Mouse (Mus musculus): Measurements from ENCODE around the gene Bicra. TPM values are rescaled to one million over a fixed set of nuclear protein-coding genes. Genes with fewer than 3 reads are reported as not detected.

The Bicra gene
- total and polyA plus RNA-seq, 2 experiments from 2014 or later, result 5.0 to 5.8 TPM

DNA sequence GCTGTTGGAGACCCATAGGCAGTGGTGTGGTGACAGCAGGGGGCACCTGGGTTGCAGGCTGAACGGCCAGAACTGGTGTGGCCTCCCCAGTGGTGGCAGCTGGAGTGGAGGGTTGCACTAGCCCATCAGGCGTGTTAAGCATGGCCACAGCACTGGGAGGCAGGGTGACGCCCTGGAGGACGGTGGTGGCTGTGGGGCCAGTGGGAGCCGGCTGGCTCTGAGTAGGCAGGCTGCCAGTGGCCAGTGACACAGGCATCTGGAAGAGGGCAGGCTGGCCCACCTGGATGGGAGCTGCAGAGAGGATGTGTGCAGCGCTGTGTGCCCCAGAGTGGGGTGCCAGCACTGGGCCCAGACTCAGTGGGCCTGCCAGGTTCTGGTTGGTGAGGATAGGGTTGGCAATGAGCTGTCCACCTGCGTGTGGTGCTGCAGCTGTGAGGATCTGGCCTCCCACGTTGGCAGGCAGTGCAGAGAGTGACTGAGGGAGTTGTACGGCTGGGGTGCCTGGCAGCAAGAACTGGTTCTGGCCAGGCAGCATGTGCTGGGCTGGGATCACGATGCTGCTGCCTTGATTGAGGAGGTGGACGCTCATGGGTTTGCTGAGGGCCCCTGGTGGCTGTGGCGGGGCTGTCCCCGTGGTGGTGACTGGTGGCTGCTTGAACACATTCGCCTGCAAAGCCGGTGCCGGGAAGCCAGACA, 59.9 kb downstream of the Bicra start:
- H3K27ac ChIP-seq (ENCODE audit: low read depth, low read length), result no peak overlapping the region
- DNase-seq (no peak), ATAC-seq (0 out of 2 replicates have a peak, but pooled peaks have one; percentile 12)
- no peak overlapping the region for H3K9ac ChIP-seq
- peaks cover 55% of the 10 kb centered on the region for H3K36me3 ChIP-seq (ENCODE audit: insufficient read depth)
- no peak overlapping the region for H3K4me3 ChIP-seq (ENCODE audit: low read depth, low read length)
- TF ChIP-seq CTCF (IDR thresholded peaks at IDR 0.05; ENCODE audit: low read depth), result no peak
- no peaks in the 10 kb centered on the region for H3K4me1 ChIP-seq (ENCODE audit: insufficient read depth)
- H3K27me3 ChIP-seq (ENCODE audit: insufficient read depth, low read length), result no peaks in the 10 kb centered on the region
- H3K9me3 ChIP-seq (ENCODE audit: low read length), result no peaks in the 10 kb centered on the region
- WGBS, result 96% methylated on average over 16 of the region's 16 CpGs
- no peak overlapping the region for H3K4me2 ChIP-seq (ENCODE audit: low read depth)

GRCm38 (mm10) chr7:15982729-15983407, 64.9 kb downstream of the Bicra start:
- no peaks in the 10 kb centered on the region for H3K4me1 ChIP-seq (ENCODE audit: insufficient read depth)
- no peaks in the 10 kb centered on the region for H3K27me3 ChIP-seq (ENCODE audit: insufficient read depth, low read length)
- peak; percentile 73 for TF ChIP-seq CTCF (IDR thresholded peaks at IDR 0.05; ENCODE audit: low read depth)
- H3K9me3 ChIP-seq (ENCODE audit: low read length), result no peaks in the 10 kb centered on the region
- no peak overlapping the region for H3K4me2 ChIP-seq (ENCODE audit: low read depth)
- no peak overlapping the region for H3K9ac ChIP-seq
- peak; percentile 34; the same call in 1 of the 2 replicates for ATAC-seq
- DNase-seq, result peak; percentile 70
- H3K27ac ChIP-seq (ENCODE audit: low read depth, low read length), result no peak overlapping the region
- WGBS, result 40% methylated on average over 4 of the region's 4 CpGs
- no peak overlapping the region for H3K4me3 ChIP-seq (ENCODE audit: low read depth, low read length)
- peaks cover 44% of the 10 kb centered on the region for H3K36me3 ChIP-seq (ENCODE audit: insufficient read depth)

GRCm38 (mm10) chr7:15981538-15981937, 66.2 kb downstream of the Bicra start:
- H3K27ac ChIP-seq (ENCODE audit: low read depth, low read length), result no peak overlapping the region
- H3K9ac ChIP-seq, result no peak overlapping the region
- H3K36me3 ChIP-seq (ENCODE audit: insufficient read depth), result peaks cover 37% of the 10 kb centered on the region
- no peaks in the 10 kb centered on the region for H3K9me3 ChIP-seq (ENCODE audit: low read length)
- no peak overlapping the region for H3K4me3 ChIP-seq (ENCODE audit: low read depth, low read length)
- TF ChIP-seq CTCF (IDR thresholded peaks at IDR 0.05; ENCODE audit: low read depth), result no peak
- ATAC-seq, result 0 out of 2 replicates have a peak, but pooled peaks have one; percentile 6
- no peak for DNase-seq
- H3K4me1 ChIP-seq (ENCODE audit: insufficient read depth), result no peaks in the 10 kb centered on the region
- no peaks in the 10 kb centered on the region for H3K27me3 ChIP-seq (ENCODE audit: insufficient read depth, low read length)
- WGBS, result 78% methylated on average over 4 of the region's 4 CpGs
- no peak overlapping the region for H3K4me2 ChIP-seq (ENCODE audit: low read depth)

GRCm38 (mm10) chr7:15980246-15980645, 67.5 kb downstream of the Bicra start:
- Histone ChIP-seq H3K4me2 (ENCODE audit: low read depth) (no peak overlapping the region), H3K9ac (no peak overlapping the region), H3K27ac (ENCODE audit: low read depth, low read length) (no peak overlapping the region), H3K36me3 (ENCODE audit: insufficient read depth) (peaks cover 43% of the 10 kb centered on the region), H3K4me3 (ENCODE audit: low read depth, low read length) (no peak overlapping the region), H3K4me1 (ENCODE audit: insufficient read depth) (no peaks in the 10 kb centered on the region), H3K27me3 (ENCODE audit: insufficient read depth, low read length) (no peaks in the 10 kb centered on the region), H3K9me3 (ENCODE audit: low read length) (no peaks in the 10 kb centered on the region)
- WGBS, result 85% methylated on average over 8 of the region's 8 CpGs
- TF ChIP-seq CTCF (IDR thresholded peaks at IDR 0.05; ENCODE audit: low read depth), result no peak
- ATAC-seq (peak; percentile 10; the same call in 1 of the 2 replicates), DNase-seq (no peak)

- H3K36me3 ChIP-seq (ENCODE audit: insufficient read depth), result peaks cover 68% of the 10 kb centered on the region
- ATAC-seq (peak; percentile 54; the same call in 1 of the 2 replicates), DNase-seq (peak; percentile 31)
- H3K9ac ChIP-seq, result no peak overlapping the region
- no peak overlapping the region for H3K27ac ChIP-seq (ENCODE audit: low read depth, low read length)
- no peaks in the 10 kb centered on the region for H3K4me1 ChIP-seq (ENCODE audit: insufficient read depth)
- WGBS, result 85% methylated on average over 4 of the region's 4 CpGs
- H3K9me3 ChIP-seq (ENCODE audit: low read length), result no peaks in the 10 kb centered on the region
- no peak overlapping the region for H3K4me3 ChIP-seq (ENCODE audit: low read depth, low read length)
- peak; percentile 81 for TF ChIP-seq CTCF (IDR thresholded peaks at IDR 0.05; ENCODE audit: low read depth)
- H3K4me2 ChIP-seq (ENCODE audit: low read depth), result no peak overlapping the region
- no peaks in the 10 kb centered on the region for H3K27me3 ChIP-seq (ENCODE audit: insufficient read depth, low read length)
Measured at GRCm38 (mm10) chr7:15975904-15976303, 71.8 kb downstream of the Bicra start.

DNA sequence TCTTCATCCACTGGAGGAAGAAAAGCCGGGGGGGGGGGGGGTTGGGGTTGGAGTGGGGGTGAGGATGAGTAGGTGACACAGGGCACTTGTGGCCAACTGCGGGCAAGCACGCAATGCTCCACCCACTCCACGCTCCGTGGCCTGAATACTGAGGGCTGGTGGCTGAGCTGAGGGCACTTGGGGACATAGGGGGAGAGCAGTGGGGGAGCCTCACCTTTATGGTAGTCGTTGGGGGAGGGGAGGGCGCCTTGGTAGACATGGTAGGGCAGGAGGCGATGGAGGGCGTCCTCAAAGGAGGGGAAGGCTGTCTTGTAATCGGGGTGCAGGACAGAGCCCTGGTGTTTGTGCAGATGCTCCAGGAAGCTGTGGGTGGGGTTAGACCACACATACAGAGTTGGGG, 72.3 kb downstream of the Bicra start:
- H3K27me3 ChIP-seq (ENCODE audit: insufficient read depth, low read length), result no peaks in the 10 kb centered on the region
- no peaks in the 10 kb centered on the region for H3K9me3 ChIP-seq (ENCODE audit: low read length)
- ATAC-seq (no peak), DNase-seq (no peak)
- H3K9ac ChIP-seq, result no peak overlapping the region
- TF ChIP-seq CTCF (IDR thresholded peaks at IDR 0.05; ENCODE audit: low read depth), result no peak
- no peak overlapping the region for H3K4me2 ChIP-seq (ENCODE audit: low read depth)
- no peak overlapping the region for H3K4me3 ChIP-seq (ENCODE audit: low read depth, low read length)
- H3K27ac ChIP-seq (ENCODE audit: low read depth, low read length), result no peak overlapping the region
- WGBS, result 89% methylated on average over 10 of the region's 10 CpGs
- peaks cover 68% of the 10 kb centered on the region for H3K36me3 ChIP-seq (ENCODE audit: insufficient read depth)
- no peaks in the 10 kb centered on the region for H3K4me1 ChIP-seq (ENCODE audit: insufficient read depth)

- Histone ChIP-seq H3K4me1 (ENCODE audit: insufficient read depth) (no peaks in the 10 kb centered on the region), H3K36me3 (ENCODE audit: insufficient read depth) (peaks cover 68% of the 10 kb centered on the region), H3K27ac (ENCODE audit: low read depth, low read length) (no peak overlapping the region), H3K4me2 (ENCODE audit: low read depth) (no peak overlapping the region), H3K4me3 (ENCODE audit: low read depth, low read length) (no peak overlapping the region), H3K9ac (no peak overlapping the region), H3K27me3 (ENCODE audit: insufficient read depth, low read length) (no peaks in the 10 kb centered on the region), H3K9me3 (ENCODE audit: low read length) (no peaks in the 10 kb centered on the region)
- ATAC-seq, result peak; percentile 13; the same call in 1 of the 2 replicates
- TF ChIP-seq CTCF (IDR thresholded peaks at IDR 0.05; ENCODE audit: low read depth), result peak; percentile 78
- DNase-seq, result peak; percentile 59
- WGBS, result 45% methylated on average over 5 of the region's 5 CpGs
Measured at GRCm38 (mm10) chr7:15974712-15975111, 73.0 kb downstream of the Bicra start.
